Mouse (Mus musculus): ENCODE measurements at regions not wholly inside any gene's neighbourhood (a gene's known extent, or its start where the extent isn't known, plus 50 kb on each side); places are given as distances from the start of the nearest gene placed in this dataset.

- no peak overlapping the region for H3K4me3 ChIP-seq (ENCODE audit: control insufficient read depth in 1 of 2, insufficient read depth in 1 of 2, low read depth in 1 of 2, low read length in 2 of 2)
- H3K9ac ChIP-seq (ENCODE audit: low read length): no peak overlapping the region
- H3K27me3 ChIP-seq (ENCODE audit: control insufficient read depth, insufficient read depth, low read length): no peaks in the 10 kb centered on the region
- no peaks in the 10 kb centered on the region for H3K4me1 ChIP-seq (ENCODE audit: control insufficient read depth in 2 of 2, insufficient read depth in 2 of 2, low read length in 2 of 2)
- no peaks in the 10 kb centered on the region for H3K9me3 ChIP-seq (ENCODE audit: control insufficient read depth, low read length)
- 82% methylated on average over 6 of the region's 6 CpGs for WGBS
- no peak for ATAC-seq (ENCODE audit: insufficient number of reproducible peaks, insufficient read depth, low FRiP score, low read depth)
- no peak overlapping the region for H3K27ac ChIP-seq (replicated peaks in 1 of 2; ENCODE audit: control insufficient read depth in 1 of 2, insufficient read depth in 1 of 2, low read depth in 2 of 2, low read length in 2 of 2)
- H3K4me2 ChIP-seq (ENCODE audit: low read length): no peak overlapping the region
- no peaks in the 10 kb centered on the region for H3K36me3 ChIP-seq (ENCODE audit: control insufficient read depth, insufficient read depth, low read length)
Observed at GRCm38 (mm10) chr9:99954038-99954618, 78.2 kb upstream of the Sox14 start.

All from heart, embryonic 14.5 days (tissue).